Mouse (Mus musculus): ENCODE data around the gene Prkg1.
A peak's percentile ranks its signal among the peaks of the same experiment; 100 is the strongest.

DNA sequence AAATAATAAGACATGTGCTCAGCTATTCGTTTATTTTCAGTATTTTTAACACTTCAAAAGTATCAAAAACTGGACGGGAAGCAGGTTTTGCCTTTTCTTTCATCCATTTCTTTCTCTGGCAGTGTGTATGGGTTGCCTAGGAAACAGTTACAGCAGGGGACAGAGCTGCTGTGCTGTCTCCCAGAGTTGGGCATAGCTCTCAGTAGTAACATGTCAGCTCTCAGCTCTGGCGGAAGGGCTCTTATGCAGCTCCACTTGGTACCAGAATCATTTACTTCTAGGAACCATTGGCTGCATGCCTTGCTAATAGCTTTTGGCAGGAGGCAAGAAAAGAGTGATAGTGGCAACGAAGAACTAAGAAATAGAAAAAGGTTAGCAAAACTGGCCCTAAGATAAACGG, 381.0 kb downstream of the Prkg1 start:
- TF ChIP-seq POLR2A (IDR thresholded peaks at IDR 0.05; ENCODE audit: extremely low read depth, insufficient read depth, low read length) (0 out of 2 replicates have a peak, but pooled peaks have one; percentile 36), CTCF (IDR thresholded peaks at IDR 0.05; ENCODE audit: extremely low read depth, insufficient read depth, low read length) (no peak)
